Mouse (Mus musculus): ENCODE results near the gene Gm15557.
"Not testable (repeated sequence)": the region's sequence is repeated elsewhere in the genome, so short reads cannot be mapped to it uniquely, and the experiment has no call there.

Gm15557 gene

DNA sequence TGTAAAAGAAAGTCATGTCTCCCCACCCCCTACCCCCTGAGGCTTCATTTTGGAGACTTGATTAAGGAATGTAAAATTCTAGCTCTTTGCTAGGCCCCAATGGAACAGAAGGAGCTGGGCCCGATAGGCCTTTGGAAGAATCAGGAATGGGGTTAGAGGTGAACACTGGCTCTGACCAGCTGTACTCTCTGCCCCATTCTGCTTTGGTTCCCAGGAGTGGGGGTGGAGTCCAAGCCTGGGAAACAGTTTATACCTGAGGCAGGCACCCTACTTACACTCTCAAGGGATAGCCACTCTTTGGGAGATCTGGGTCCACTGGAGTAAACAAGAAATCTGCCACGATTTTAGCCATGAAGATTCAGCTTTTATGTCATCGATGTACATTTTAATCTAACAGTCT is at the start of gene Gm15557:
TSS of gene Gm15557 (plus strand) at position 48 of the 400 bp plus-strand sequence.
- DNase-seq (ENCODE audit: extremely low read depth, low read depth, low spot score), result no peak

DNA sequence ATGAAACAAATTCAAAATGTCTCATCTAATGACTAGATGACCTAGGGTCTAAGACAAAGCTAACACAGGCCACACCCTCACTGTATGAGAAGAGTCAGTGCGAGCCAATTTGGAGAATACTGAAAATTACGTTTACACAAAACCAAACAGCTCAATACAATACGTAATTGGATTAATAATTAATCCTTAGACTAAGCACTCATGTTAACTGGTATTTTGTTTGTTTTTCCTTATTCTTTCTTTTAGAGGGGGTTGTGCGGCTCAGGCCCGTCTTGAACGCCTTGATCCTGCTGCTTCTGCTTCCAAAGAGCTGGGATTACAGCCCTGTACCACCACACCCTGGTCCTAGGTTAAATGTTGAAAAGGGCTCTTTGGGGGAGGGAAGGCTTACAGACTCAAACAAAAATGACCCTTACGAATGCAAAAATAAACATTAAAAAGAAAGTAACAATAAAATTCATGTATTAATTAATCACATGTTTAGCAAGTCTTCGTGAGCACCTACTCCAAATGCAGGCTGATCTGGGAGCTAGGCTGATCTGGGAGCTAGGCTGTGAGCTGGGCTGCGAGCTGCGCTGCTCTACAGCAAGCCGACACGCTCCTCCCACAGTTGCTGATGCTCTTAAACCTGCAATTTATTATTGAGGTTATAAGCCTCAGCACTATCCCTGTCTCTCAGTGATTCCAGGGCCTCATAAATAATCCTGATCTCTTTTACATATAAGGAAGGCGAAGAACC is 46.1 kb upstream of the Gm15557 start:
- no peak for DNase-seq (ENCODE audit: extremely low read depth, low read depth, low spot score)

DNA sequence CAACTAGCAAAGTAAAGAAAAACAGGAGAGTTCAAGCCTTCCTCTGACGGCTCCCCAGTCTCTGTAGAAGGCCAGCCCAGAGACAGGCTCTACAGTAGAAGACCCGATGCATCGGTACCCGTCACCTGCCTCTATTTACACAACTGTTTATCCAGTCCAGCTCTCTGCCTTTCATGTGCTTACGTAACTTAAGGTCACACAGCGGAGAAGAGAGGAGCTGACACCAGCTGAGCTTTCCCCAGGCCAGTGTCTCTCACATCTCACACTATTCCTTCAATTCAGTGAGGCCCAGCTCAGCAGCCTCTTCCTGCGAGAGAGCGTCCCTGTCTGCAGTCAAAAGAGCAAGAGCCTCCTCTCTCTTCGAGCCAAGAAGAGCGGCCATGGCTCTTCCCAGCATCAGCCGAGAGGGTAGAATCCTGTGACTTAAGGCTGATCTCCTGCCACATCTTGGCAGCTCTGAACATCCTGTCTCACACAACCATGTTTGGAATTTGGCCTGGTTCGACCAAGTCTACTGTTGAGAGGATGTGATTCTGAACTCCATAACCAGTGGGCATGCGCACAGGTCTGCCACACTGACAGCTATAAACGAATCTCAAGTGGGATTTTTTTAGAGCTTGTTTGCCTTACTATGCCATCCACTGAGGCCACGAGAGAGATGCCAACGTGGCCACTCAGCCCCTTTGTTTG is 45.3 kb upstream of the Gm15557 start:
- no peak for DNase-seq (ENCODE audit: extremely low read depth, low read depth, low spot score)

DNA sequence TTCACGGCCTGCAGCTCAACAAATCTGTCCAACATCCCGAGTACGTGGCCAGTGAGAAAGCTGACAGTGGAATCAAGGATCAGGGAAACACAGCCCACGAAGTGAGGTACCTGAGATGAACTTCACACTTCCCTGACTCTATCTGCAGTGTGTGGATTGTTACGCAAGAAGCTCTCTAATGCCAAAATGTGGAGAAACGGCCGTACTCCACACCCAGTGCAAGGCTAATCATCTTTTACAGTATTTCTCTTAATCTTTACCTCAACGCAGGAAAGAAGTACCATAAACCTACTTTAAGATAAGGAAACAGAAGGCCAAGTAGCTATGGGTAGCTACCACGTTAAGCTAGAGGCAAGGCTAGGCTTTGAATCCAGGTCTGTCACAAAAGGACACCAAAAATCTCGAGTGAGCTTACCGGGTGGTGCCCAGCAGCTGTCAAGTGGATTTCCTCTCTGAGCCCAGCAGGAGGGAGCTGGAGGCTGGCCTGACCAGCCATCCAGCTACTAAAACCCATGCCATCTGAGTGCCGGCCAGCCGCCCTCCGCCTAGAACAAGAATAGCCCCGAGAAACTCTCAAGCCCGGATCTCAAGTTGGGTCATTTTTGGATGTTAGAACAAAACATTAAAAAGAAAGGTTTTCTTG is 37.4 kb upstream of the Gm15557 start:
- no peak for DNase-seq (ENCODE audit: extremely low read depth, low read depth, low spot score)

DNA sequence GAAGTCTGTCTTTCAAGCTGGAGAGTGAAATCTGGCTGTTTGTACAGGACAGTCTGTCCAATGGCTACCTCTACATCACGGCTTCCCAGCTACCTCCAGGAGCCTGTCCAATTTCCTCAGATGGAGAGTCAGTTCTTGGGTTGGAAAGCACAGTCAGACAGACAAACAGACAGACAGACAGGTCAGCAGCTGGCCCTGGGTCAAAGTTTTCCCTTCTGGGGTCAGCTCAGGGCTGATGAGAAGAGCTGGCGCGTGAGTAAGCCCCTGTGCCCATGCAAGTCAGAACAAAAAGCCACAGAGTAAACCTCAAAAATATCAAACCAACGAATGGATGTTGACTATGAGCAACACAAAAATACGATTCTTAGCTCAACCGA is 36.9 kb upstream of the Gm15557 start:
- no peak for DNase-seq (ENCODE audit: extremely low read depth, low read depth, low spot score)

DNA sequence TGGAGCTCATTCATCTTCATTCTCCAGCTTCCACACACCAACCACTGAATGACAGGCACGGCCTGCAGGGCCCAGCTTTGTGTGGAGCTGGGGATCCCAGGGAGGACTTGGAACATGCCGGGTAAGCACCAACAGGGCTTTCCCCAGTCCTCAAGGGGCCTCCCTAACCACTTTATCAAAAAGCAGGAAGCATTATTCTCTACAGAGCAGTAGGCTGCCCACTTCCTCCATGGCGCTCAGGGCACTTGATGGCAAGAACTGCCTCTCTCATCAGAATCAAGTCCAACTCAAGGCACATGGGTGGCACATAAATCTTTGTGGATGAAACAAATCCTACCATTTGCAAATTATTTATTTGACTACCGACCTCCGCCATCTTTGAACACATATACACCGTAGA is 25.8 kb upstream of the Gm15557 start:
- DNase-seq (ENCODE audit: extremely low read depth, low read depth, low spot score), result no peak

DNA sequence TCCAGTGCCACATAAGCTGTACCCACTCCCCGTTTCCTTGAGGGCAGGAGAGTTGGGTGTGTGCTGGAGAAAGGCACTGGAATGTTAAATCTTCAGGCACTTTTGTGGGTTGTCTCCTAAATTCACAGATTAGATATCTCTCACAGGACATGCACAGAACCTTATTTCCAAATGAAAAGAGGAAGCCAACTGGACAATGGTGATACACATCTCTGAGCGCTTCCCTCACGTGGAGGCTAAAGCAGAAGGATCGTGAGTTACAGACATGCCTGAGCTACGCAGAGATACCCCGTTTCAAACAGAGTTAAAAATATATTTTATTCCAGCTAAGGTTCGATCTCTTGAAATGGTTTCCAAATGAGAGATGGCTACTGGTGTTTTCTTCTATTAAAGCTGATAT is 17.4 kb upstream of the Gm15557 start:
- no peak for DNase-seq (ENCODE audit: extremely low read depth, low read depth, low spot score)

DNA sequence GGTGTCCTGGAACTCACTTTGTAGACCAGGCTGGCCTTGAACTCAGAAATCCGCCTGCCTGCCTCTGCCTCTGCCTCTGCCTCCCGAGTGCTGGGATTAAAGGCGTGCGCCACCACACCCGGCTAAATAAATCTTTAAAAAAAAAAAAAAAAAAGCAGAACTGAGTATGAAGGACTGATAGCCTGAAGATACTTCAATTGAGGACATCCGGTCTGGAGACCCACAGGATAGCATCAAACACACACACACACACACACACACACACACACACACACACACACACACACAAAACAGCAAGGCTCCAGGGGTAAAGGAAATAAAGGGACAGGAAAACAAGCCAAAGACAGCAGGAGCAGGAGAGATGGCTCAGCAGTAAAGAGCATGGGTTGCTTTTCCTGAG is 15.3 kb upstream of the Gm15557 start:
- not testable (repeated sequence) for DNase-seq (ENCODE audit: extremely low read depth, low read depth, low spot score)

DNA sequence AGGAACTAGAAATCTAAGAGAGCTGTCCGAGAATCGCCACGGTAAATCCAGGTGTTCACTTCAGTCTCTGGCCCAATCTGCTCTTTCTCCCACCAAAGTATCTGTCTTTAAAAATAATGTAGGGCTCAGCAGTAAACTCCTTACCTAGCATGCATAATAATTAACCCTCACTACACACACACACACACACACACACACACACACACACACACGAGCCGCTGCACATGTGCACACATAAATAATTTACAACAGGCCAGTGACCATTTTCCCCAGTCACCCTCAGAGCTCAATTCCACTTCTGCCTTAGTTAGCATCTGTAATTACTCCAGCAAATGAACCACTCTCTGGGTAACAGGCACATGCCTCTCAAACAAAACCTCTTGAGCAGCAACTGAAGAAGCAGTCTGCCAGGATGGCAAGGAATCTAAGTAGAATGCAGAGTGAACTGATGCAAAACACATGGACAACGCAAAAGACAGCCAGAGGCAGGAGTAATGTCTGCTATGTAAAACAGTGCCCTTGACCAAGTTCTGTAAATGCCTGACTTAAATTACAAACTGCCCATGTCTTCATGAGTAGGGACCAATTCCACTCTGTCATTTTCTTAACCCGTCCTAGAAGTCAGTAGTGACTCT is 11.7 kb upstream of the Gm15557 start:
- no peak for DNase-seq (ENCODE audit: extremely low read depth, low read depth, low spot score)

DNA sequence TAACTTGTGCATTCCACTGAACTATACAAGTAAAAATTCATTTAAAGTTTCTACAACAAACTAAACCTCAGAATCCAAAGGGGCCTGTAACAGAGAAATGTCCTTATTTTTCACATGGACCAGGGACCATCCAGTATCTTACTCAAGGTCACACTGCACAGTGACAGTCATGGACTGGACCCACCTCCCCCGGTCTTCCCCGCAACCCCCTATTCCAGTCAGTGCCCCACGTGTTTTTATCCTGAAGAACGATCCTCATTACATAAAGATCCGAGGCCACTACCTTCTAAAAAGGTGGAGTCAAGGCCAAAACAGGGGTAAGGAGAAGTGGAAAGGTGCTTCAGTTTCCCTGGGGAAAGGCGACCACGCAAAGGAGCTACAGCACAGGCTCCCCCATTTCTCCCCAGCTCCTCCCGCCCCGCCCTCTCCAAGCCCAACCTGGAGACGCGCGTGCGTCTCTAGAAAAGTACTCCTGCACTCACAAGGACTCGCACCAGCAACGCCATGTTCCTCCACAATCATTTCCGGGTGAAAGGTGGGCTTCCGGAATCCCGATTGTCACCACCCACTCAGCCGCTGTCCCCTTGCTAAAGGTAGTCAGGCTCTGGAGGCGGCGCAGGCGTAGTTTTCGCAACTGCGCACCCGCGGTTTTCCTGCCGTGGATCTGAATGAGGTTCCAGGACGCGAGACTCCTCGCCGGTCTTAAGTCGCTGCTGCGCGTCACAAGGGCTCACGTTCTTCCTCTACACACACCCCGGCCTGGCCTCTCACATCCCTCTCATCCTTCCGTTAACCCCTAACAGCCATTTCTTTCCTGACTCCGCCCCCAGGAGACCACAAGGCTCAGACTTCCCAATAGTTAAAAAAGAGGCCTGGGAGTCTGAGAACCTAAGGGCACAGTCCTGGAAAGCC is 10.7 kb upstream of the Gm15557 start, which contains the start of gene Uqcc1:
TSS of gene Uqcc1 (minus strand) at position 780 of the 912 bp plus-strand sequence.
- no peak for DNase-seq (ENCODE audit: extremely low read depth, low read depth, low spot score)

DNA sequence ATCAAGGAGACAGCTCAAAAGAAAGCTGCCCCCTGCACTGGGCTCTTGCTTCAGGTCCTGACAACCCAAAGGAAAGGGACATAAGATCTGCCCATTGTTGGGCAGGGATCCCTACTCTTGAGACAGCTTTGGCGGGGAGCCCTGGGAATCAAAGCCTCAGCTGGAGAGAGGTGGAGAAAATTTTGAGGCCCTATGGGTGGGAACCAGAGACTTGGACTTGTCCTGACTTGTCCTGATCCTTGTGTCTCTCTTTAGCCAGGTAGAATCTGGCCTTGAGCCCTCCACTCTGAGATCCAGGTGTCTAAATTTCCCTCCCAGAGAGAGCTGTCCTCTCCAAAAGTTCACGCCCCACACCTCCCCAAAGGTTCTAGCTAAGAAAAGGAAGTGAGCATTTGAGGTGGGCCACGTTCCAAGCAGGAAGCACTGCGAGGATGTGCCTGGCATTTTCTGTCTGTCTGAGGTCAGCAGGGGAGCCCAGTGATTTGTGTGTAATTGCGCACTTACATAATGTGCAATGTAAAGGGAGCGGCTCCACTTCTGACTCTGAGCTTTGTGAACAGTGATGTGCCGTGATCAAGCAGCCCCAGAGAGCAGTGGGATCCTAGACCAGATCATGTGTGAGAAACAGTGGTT is 515 bp upstream of the Gm15557 start:
- peak; percentile 90 for DNase-seq (ENCODE audit: extremely low read depth, low read depth, low spot score)

DNA sequence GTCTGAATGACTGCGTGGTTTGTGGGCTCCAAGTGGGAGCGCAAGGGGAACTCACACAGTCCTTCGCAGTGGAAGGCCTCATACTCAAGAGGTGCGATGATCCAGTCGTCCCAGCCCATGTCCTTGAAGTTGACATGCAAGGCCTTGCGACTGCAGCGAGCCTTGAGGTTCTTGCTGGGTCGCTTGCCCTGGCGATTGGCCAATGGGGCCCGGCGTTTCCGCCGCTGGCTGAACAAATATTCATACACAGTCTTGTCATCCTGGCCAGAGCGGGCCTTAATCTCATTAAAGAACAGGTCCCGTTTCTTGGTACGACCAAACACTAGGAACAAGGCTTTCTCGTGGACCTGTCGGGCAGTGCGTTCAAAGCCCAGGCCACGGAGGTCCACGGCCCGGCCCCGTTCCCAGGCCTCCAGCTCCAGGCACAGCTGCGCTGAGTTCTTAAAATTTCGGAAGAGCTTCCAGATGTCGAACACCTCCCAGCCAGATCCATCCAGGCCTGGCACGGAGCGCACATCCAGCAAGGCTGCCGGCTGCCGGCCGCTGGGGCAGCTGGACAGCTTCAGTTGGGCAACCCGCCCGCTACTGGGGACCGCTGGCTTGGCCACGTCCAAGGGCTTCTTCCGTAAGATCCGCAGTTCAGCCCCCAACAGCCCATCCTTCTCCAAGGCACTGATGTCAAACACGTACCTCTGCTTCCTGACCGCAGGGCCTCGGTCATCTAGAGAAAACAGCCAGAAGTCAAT is 1.3 kb downstream of the Gm15557 start:
- DNase-seq (ENCODE audit: extremely low read depth, low read depth, low spot score), result no peak

DNA sequence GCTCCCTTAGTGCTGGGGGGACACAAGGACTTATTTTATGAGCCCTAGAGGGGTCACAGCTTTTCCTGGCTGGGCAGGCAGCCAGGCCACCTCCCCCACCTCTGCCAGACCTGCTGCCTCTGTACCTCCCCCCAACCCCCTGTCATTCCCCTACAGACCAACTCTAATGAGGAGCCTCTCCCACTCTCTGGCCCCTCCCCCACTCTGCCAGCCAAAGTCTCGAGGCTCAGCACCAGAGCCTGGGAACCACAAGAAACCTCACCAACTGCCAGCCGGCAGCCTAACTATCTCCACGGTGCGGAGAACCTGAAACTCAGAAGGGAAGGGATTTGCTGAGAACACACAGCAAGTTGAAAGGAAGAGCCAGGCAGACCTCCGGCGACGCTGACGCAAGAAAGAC is 2.9 kb downstream of the Gm15557 start:
- DNase-seq (ENCODE audit: extremely low read depth, low read depth, low spot score), result no peak

DNA sequence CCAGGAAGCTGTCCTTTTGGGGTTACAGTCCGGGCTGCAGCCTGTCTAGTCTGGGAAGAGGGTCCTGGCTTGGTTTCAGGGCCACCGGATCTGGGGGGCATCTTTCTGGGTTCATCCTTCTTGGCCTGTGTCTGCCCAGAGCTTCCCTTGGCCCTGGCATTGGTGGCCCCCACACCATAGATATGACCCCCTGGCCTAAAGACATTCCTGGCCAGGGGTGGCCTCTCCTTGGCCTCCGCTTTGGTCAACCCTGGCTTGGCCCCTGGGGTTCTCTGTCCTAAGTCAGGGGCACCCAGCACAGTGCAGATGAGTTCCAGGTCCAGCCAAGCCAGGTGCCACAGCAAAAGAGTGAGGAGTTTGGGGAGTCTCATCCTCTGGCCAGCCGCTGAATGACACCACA is 4.2 kb downstream of the Gm15557 start:
- DNase-seq (ENCODE audit: extremely low read depth, low read depth, low spot score), result no peak

DNA sequence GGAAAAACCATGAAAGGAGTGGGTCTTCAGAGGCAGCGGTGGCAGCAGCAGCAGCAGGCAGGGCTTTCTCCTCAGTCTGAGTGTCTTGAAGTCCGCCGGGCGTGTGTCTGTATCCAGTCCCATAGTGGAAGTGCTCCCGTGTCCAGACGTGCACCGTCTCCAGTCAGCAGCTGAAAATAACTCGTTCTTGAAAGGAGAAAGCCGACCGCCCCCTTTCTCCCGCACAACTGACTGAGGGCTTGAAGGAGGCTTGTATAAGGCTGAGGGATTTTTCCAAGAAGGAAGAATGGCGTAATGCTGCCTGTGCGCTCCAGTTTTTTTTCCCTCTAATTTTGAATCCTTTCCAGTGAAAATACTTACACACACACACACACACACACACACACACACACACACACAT is 4.6 kb downstream of the Gm15557 start, which contains the start of gene Gdf5:
TSS of gene Gdf5 (minus strand) at position 244 of the 400 bp plus-strand sequence.
- DNase-seq (ENCODE audit: extremely low read depth, low read depth, low spot score), result no peak

DNA sequence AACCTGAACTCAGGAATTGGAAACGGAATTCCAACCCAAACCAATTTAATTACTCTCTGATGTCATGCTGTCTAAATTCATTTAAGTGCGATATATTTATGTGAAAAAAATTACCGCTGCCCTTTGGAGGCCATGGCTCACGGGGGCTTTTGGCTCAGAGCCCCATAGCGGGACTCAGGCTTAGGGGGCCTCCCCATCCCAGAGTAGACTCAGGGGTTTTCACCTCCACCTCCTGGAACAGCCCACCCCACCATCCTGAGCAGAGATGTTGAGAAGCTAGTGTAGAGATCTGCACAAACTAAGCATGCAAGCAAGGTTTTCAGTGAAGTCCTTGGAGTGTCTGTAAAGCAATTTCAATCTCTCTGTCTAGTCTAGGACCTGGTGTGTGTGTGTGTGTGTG is 5.1 kb downstream of the Gm15557 start:
- DNase-seq (ENCODE audit: extremely low read depth, low read depth, low spot score), result no peak

DNA sequence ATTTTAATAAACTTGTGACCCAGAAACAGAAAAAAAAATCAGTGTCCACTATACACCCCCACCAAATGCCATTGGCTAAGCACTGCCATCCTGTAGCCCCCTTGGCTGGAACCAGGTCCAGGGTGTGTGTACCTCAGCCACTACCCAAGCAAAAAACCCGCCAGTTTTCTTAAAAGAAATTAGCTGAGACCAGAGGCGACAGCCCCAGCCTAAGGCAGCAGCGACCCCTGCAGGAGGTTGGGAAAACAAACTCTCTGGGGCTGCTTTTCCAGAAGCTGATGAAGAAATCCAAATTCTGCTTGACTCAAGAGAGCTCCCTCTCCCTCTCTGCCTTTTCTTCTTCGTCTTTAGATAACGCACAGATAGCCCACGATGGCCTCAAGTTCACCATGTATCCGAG is 5.5 kb downstream of the Gm15557 start:
- no peak for DNase-seq (ENCODE audit: extremely low read depth, low read depth, low spot score)

DNA sequence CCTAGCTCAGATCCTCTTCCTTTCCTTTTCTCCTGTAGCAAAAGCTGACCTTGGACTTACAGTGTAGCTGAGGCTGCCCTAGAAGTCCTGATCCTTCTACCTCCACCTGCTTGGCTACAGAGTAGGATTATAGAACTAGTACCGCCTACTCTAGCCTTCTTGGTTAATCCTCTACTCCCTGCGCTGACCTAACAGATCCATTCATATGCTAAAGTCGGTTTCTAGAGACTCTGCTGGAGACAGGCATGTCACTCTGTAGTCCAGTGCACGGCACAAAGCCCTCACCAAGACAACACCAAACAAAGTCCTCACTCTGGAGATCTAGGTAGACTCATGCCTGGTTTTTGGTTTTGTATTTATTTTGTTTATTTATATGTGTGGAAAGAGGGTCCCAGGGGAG is 6.0 kb downstream of the Gm15557 start:
- no peak for DNase-seq (ENCODE audit: extremely low read depth, low read depth, low spot score)

DNA sequence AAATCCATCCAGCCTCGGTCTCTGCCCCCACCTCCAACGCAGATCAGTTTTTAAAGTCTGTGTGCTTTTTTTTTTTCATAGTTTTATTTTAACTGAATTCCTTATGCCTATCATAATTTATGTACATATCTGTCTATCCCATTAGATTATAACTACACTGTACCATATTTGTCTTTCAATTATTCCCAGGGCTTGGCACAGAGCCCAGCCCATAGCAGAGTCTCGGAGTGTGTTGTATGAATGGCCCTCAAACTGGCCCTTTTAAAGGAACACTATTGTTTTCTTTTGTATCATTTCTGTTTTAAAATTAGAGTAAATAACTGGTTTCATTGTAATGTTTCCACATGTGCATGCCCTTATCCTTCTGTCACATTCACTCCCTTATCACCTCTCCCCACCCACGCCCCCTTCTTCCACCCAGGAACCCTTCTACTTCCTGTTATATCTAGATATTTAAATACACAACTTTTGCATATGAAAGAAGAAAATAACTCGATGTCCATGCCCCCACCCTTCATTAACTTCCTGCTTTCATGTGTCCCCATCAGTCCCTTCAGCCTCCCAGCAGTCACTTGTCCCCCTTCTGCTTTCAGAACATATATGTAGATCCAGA is 7.0 kb downstream of the Gm15557 start:
- DNase-seq (ENCODE audit: extremely low read depth, low read depth, low spot score), result no peak

Measured in fat pad, adult 2 months (tissue).